Mouse (Mus musculus) C2C12 (cell line): ENCODE measurements at regions not wholly inside any gene's neighbourhood (a gene's known extent, or its start where the extent isn't known, plus 50 kb on each side); places are given as distances from the start of the nearest gene placed in this dataset.

Source experiments
- CEBPB ChIP-seq: IDR thresholded peaks from one replicate; pipeline ENCODE4 v1.6.1; 2011; ENCODE audit warnings: low read depth, mild to moderate bottlenecking, control low read depth, moderate library complexity
- CTCF ChIP-seq: IDR thresholded peaks from one replicate; pipeline ENCODE4 v1.5.1; 2011; ENCODE audit not compliant: control insufficient read depth, insufficient read depth, insufficient read length
- FOSL1 ChIP-seq: IDR thresholded peaks from one replicate; pipeline ENCODE4 v1.8.0; 2011; ENCODE audit warnings: mild to moderate bottlenecking, low read length; ENCODE audit not compliant: poor library complexity, insufficient read depth, severe bottlenecking
- MAX ChIP-seq: IDR thresholded peaks from one replicate; pipeline ENCODE4 v1.6.1; 2011; ENCODE audit warnings: mild to moderate bottlenecking, control low read depth
- MYOD1 ChIP-seq: IDR thresholded peaks from one replicate; pipeline ENCODE4 v1.6.1; 2011; ENCODE audit warnings: low read depth; ENCODE audit not compliant: control insufficient read depth, insufficient read length
- MYOG ChIP-seq: IDR thresholded peaks from one replicate; pipeline ENCODE4 v1.6.1; 2011; ENCODE audit not compliant: control insufficient read depth, insufficient read length; ENCODE audit errors: extremely low read depth
- USF1 ChIP-seq: IDR thresholded peaks from one replicate; pipeline ENCODE4 v1.6.1; 2011; ENCODE audit warnings: low read depth, mild to moderate bottlenecking, control low read depth, moderate library complexity

DNA sequence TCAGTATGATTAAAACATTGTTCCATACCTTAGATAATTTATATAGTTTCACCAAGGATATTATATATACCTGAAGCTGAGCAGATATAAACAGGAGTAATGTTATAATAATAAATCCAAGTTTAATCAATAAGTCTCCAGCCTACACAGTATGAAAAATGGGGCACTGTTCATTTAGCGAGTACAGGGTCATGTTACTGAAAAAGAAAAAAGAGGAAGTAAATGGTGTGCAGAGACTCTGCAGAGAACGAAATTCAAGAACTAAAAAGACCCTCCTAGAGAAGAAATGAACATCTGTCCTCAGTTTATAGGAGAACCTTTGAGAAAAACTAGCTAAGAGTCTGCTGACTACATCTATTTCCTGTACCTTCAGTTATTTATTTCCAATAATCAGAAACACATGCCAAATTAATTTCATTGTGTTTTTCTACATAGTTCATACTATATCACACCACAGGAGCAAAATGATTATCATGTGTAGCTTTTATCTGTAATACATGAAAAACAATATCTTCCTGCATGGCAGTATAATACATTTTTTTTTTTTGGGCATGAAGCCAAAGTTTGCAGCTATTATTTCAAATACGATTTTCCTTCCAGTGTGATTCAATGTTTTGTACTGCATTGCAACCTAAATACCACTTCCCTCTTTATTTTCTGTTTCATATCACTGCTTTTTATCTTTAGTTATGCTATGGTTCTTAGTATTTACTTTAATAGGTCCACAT, 493.2 kb downstream of the Kcnt2 start:
- no peak for TF ChIP-seq CTCF
- TF ChIP-seq CEBPB: no peak
- TF ChIP-seq MYOD1: no peak
- no peak for TF ChIP-seq MYOG
- TF ChIP-seq USF1: no peak
- TF ChIP-seq MAX: no peak
- no peak for TF ChIP-seq FOSL1
